Mouse (Mus musculus) large intestine, adult 2 months (tissue): ENCODE results near the gene Aggf1. TPM values are rescaled to one million over a fixed set of nuclear protein-coding genes. Genes with fewer than 3 reads are reported as not detected.
"Not testable (repeated sequence)": the region's sequence is repeated elsewhere in the genome, so short reads cannot be mapped to it uniquely, and the experiment has no call there.

Experiments
- DNase-seq: peaks from one replicate; pipeline ENCODE4 v3.0.0-alpha.2; 2012; ENCODE audit warnings: low read depth, low spot score
- WGBS: fragments of 180-500 bp; shearing (Covaris S2); methylation state at CpG from one replicate; pipeline ENCODE4 v1.1.7; 2018; 5-methylcytosine and 5-hydroxymethylcytosine counted together
- polyA plus RNA-seq: library from polyadenylated mRNA; depleted of rRNA; stranded (reverse); fragments of >200 nt; gene quantifications from 2 replicates; pipeline ENCODE4 v1.2.3, GENCODE M21; 2012; rRNA removed

Gene Aggf1
- polyA plus RNA-seq: 11.2 and 14.1 TPM in 2 replicates

DNA sequence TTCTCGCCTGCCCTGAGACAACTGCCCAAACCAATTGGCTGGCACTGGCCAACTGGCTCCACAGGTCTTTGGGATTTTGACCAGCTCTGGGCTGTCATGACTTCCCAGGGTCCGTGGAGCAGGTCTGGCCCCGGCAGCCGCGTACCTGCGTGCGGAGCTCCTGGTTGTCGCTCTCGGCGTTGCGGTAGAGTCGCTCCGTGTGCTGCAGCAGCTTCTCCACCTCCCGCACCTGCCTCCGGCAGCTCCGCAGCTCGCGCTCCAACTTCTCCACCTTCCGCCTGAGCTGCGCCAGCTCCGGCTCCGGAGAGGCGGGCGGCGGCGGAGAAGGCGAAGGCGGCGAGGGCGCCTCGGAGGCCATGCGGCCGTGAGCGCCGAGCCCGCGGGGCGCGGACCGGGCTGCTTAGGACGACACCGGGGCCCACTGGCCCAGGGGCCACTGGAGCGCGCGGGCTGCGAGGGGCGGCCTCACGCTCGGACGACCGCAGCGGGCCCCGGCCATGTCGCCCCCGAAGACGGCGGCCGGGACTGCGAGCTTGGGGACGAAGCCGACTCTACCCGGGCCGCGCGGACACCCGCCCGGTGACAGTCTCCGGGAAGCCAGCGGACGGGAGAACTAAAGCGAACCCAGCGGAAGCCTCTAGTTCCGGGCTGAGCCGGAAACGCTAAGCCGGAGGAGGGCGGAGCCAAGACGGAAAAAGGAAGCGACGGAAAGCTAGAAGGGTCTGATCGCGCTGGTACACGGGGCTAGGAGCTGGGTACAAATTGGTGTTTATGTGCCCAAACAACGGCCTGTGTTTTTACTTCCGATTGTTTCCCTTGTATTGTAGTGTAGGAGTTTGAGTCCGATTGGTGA, at the start of gene Aggf1:
Gene Aggf1 (minus strand): TSS at position 652 of the 853 bp plus-strand sequence.
- DNase-seq: peak; percentile 86
- under 1% methylated on average over 86 of the region's 86 CpGs for WGBS

DNA sequence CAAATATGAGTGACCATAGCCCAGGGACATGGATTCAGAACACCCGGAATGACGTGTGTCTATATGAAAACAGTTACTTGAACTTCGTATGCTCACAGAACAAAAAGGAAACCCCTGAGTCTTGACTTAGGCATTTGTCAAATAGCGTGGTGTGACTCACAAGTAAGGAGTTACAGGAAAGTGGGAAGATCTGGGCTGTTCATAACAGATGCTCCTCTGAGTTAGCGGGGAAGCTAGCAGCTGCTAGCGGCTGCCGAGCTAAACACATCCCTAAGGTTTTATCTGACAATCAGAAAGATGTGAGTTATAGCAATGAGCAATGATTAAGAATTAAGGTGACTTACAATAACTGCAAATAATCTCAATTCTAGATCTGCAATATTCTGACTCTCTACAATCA, 49.8 kb upstream of the Aggf1 start:
- DNase-seq: no peak
- 71% methylated on average over 7 of the region's 7 CpGs for WGBS

DNA sequence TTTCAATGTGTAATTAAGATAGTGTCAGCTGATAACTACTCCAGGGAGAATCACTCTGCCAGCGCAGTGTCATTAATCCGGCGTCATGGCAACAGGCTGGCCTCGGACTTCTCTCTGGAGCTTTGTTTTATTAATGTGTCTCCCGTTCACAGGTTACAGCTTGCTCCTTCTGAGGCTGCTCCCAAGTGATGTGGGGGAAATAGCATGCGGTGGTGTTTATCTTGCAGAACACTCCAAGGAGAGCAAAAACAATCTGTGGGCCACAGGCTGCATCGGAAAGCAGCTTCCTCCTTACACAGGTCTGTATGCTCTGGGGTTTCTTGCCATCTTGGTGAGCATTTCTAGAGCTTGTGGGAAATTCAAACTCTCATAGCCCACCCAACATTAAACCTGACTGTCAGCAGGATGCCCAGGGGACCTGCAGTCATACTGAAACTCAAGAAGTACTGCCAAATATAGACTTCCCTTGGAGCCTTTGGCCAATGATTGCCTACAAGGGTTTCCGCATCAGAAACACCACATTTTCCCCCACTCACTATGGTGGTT, 44.1 kb upstream of the Aggf1 start:
- WGBS: 20% methylated on average over 8 of the region's 8 CpGs
- DNase-seq: no peak

DNA sequence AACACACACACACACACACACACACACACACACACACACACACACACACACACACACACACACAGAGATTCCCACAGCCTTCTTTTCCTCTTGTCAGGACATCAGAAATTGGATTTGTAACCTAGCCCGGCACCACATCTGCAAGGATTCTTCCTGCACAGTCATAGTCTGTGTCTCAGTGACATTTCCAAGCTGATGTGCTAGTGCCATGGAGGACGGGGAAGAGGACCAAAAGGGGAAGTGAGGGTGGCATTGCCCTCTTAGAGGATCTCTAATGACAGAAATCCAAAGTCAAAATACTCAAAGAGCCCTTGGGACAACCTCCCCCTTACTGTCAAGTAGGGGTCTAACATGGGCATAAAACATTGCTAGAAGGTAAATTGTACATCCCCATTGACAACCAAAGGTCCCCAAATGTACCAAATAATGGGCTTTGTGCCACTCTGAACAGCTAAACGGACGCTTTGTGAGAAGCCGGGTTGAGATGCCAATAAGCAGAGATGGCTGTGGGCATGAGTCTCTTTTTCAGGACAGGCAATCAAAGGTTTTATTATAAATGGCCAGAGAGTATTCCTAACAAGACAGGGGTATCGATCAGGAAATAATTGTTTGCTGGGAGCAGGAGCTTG, 43.5 kb upstream of the Aggf1 start:
- 36% methylated on average over 6 of the region's 6 CpGs for WGBS
- no peak for DNase-seq

DNA sequence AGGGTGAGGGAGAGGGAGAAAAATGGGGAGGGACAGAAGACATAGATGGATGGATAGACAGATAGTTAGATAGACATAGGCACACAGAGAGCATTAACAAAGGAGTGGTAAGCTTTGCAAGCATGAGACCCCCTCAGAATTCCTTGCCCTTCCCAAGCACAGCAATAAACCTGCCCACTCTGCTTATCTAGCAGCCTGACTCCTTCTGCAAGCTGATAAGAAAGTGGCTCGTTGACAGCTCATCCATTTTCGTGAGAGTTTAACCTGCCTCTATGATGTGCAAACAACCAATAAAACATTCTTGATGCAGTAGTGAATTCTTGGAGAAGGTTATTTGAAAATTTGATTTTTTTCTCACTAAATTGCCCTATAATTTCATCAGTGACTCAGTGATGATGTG, 37.1 kb upstream of the Aggf1 start:
- no peak for DNase-seq
- 10% methylated on average over 2 of the region's 2 CpGs for WGBS

DNA sequence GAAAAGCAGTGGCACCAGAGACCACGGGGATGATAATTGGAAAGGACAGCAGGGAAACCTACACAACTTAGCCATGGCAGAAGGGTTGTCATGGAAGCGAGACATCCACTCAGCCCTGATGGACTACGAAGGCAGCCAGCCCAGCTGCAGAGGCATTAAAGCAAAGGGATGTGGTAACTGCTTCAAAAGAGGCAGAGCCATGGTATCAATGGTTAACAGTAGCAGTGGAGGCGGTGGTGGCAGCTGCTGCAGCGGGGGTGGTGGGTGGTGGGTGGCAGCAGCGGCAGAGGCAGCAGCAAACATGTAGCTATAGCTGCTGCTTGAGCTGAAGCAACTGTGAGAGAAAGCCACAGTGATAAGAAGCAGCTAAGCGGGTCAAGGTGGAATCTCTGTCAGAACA, 18.1 kb upstream of the Aggf1 start:
- no peak for DNase-seq
- WGBS: 95% methylated on average over 7 of the region's 7 CpGs

DNA sequence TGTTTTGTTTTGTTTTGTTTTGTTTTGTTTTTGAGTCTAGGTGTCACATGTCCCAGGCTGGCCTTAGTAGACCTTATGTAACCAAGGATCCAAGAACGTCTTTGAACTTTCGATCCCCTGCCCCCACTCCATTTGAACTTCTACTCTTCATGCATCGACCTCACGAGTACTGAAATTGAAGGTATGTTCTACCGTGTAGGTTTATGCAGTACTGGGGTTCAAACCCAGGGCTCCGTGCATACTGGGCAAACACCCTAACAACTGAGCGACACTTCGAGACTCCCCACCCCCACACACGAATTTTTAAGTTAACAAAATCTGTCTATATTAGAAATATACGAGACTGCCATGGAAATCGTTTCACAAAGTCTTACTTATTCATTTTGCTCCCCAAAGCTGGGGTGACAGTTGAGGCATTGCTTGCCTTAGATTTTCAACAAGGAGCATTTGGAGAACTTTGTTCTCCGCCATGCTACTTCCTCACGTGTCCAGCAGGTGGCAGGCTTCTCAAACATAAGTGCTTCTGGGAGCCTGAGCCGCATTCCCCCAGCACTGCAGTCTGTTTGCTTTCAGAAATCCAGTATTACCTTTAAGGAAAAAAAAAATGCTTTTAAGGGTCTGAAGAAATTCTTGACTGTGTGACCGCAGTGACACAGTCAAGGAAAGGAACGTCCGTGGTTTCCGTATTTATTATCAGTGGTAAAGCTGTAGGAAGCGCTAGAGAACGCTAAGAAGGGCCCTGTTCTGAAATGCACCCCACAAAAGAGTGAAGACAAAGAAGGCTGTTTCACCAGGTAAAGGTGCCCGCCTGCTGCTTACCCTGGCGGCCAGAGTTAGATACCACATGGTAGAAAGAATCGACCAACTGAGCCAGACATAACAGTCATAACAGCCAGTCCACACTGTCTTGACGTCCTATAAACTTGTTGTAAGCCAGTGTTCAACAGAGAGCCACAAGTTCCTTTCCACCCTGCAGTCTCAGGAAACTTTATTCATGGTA, 15.0 kb upstream of the Aggf1 start:
- peak; percentile 55 for DNase-seq
- 32% methylated on average over 24 of the region's 24 CpGs for WGBS

DNA sequence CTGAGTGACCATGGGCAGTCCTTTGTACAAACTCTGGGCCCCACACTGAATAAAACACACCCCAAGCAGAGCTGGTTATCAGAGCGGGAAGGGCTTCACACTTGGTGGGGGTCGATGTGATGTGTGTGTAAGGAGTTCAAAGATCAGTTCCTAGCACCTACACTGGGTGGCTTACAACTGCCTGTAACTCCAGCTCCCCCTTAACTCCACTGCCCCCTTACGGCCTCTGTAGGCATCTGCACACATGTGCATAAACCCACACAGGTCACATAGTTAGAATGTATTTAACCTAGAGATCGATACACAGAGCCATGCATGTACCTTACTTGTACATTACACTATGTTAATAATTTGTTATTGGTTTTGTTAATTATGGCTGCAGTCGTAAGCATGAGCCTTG, 13.1 kb upstream of the Aggf1 start:
- WGBS: 70% methylated on average over 5 of the region's 5 CpGs
- DNase-seq: no peak

DNA sequence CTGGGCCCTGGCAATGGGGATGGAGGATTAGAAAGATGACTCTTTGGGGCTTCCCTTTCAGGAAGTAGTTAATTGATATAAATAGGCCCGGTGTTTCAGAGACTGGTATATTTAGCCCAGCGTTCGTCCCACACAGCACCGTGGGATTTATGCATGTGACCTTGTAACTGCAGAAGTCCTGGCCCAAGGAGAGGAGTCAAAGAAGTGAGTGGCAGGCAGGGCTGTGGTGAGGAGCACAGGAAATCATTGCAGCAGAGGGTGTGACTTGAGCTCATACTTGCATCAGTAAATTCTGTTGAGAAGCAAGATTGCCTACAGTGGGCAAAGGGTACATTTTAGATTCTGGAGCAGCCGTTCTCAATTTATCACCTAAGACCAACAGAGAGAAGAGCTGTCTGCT, 7.3 kb upstream of the Aggf1 start:
- 61% methylated on average over 5 of the region's 5 CpGs for WGBS
- no peak for DNase-seq

DNA sequence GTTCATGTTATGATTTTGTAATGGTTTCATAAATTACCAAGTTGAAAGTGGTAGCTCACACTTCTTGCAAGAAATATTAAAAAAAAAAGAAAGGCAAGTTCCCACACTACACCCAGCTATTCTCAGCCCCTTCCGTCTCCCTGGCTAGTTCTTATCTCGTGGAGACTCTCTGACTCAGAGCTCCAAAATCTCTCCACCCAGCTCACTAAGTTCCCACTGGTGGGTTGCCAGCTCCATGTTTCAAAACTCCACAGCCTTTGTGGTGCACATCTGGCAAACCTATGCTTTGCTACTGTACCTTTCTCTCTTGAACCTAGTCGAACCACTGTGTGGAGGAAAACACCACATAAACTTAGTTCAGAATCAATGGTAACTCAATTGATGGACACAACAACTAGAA, 3.5 kb upstream of the Aggf1 start:
- 73% methylated on average over 3 of the region's 3 CpGs for WGBS
- DNase-seq: no peak

DNA sequence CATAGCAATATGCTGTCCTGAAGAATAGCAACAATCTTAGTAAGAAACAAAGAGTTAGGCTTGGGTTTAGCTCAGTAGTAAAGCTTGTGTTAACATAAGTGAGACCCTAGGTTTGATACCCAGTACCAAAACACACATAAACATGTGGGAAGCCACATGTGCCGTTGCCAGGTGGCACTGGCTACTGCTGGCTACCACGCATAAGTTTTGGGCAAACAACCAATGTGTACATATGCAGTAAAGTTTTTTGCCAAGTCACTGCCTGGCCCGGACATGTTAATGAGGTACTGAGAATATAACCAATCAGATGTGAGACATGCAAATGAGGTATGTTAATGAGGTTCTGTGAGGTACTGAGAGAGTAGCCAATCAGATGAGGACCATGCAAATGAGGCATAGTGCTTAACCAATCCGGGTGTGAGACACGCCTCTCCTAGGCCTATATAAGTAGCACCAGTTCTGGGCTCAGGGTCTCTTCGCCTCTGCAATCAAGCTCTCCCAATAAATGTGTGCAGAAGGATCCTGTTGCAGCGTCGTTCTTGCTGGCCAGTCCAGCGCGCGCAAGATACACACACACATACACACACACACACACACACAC, 1.6 kb upstream of the Aggf1 start:
- 89% methylated on average over 11 of the region's 11 CpGs for WGBS
- DNase-seq: not testable (repeated sequence)

DNA sequence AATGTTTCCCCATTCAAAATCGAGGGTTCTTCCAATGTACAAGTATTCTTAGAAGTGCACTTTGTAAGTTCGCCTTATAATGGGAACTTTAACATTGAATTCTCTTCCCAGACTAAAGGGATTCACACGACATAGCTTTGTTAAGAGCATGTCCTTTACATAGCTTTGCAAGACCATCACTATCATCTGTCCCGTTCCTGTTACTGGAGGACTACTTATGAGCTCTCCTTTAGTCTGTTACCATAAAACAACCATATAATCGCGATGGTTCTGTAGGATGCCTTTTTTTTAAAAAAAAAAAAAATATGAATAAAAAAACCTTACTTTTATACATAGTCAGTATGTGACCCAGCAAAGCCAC, 382 bp upstream of the Aggf1 start:
- no peak for DNase-seq
- 18% methylated on average over 6 of the region's 6 CpGs for WGBS

DNA sequence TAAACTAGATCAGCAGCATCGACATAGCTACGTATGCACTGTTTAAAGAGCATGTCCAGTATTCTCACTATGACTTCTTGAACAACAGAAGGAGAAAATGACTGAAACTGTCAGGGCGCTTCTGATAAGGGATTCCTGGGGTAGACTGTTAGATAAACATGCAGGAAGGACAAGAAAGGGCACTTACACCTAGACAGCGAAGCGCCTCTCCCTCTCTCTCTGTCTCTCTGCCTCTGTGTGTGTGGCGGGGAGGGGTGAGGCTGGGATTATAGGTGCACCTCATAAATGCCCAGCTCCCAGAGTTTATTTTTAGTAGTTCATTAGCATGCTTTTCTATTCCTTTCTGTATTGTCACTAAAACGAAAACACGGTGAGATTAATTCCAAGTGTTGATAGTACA, 8.8 kb downstream of the Aggf1 start:
- 84% methylated on average over 8 of the region's 8 CpGs for WGBS
- no peak for DNase-seq

DNA sequence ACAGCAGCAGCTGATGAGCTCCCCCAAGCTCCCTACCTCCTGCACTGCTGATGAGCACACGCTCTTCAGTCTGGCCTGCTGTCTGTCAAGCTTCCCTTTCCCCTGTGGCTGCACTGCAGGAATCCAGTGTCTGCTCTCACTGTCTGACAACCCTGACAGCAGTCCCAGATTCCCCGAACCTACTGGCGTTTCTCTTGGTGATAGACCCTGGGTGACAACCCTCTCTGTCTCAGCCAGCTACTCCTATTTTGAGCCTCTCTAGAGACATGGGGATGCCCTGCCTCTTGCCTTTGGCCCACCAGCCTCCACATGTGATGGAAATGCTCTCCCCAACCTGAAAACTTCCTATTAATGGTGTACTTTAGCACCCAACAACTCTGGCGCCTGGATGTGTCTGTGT, 11.7 kb downstream of the Aggf1 start:
- DNase-seq: no peak
- 93% methylated on average over 4 of the region's 4 CpGs for WGBS

DNA sequence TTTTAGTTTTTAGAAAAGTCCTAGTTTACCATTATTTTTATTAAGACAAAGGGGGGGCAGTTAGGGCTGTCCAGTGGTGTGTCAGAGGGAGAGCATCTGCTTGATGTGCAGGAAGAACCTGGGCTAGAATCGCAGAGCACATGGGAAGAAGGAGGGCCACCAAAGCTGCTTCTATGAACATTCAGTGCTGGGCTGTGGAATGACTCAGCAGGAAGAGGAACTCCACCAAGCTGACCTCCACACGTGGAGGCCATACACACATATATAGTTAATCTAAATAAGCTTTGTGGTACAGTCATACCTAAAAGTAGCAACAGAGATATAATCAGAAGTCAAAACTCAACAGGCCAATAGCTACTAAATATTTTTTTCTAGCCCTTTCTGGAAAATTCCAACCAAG, 16.9 kb downstream of the Aggf1 start:
- DNase-seq: no peak
- 76% methylated on average over 2 of the region's 2 CpGs for WGBS

DNA sequence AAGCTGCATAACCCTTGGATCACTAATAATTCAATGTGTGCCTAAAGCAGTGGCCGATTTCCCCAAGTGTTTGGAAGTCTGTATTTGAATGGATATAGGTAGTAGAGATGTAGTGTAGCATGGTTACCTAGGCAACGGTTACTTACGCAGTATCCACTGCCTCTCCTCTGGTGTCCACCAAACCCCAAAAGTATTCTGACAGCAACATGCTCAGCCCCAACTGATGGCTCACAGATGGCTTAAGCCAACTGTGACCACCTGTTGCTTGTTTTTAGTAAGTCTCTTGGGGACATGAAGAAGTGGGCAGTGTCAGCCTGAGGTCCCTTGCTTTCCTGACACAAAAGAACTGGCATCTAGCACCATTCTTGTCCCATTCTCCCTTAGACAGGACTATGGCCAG, 26.7 kb downstream of the Aggf1 start:
- 85% methylated on average over 3 of the region's 3 CpGs for WGBS
- DNase-seq: no peak

DNA sequence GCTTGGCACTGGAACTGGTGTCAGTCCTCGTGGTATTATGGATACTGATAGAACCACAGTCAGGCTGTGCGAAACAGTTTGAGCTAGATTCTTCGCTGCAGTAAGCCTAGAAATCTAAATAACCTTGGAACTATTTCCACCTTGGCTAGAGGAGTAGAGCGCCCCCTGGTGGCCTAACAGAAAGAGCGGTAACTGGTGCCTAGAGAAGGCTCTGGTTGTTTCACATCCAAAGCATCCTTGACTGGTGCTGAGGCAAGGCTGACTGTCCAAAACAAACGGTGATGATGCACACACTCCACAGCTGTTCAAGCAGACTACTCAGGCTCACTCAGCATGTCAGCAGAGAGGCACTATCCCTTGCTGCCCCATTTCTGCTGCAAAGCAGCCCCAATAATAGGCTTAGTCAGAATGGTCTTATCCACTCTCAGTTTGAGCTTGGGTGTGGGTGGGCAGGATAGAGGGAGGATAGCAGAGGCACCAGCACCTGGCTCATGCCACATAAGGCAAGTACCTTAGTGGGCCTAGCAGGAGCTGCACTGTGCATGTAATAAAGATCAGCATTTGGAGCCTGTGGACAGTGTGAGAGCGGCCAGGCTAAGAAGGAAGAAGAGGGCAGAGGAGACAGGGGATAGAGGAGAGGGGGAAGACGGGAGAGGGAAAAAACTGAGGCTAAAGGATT, 28.0 kb downstream of the Aggf1 start:
- 22% methylated on average over 8 of the region's 8 CpGs for WGBS
- DNase-seq: no peak

DNA sequence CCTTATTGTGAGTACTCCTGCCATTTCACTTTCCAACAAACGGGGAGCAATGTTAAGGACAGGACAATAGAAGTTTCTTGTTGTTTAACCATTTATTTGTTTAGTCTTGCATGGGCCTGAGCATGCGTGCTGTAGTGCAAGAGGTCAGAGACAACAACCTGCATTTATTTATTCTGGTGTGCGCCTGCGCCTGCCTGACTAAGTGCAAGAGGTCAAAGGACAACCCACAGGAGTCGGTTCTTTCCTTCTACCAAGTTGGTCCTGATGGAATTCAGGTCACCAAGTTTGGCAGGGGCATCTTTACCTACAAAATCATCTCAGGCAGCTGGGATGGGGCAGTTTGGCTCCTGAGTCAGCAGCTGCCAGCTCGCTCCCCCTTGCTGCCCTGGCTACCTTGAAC, 29.3 kb downstream of the Aggf1 start:
- DNase-seq: no peak
- WGBS: 66% methylated on average over 6 of the region's 6 CpGs

DNA sequence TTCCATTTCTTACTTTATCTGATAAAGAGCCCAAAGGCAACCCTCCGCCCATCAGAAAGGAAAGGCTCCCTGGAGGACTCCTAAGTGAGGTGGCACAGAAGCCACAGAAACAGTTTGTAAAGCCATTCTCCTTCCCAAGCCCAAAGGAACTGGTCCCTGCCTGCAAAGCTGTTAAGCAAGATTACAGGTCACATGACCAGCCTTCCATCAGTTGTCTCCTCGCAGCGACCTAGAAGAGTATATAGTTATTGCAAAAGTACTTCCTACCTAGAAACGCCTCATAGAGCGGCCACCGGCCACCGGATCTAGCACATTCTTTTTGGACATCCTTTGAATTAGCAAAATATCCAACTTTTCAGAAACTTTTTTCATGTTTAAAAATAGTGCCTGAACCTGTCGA, 31.7 kb downstream of the Aggf1 start:
- 93% methylated on average over 8 of the region's 8 CpGs for WGBS
- no peak for DNase-seq
